Mouse (Mus musculus) heart, embryonic 12.5 days (tissue): Measurements from ENCODE around the gene Oxct1. TPM values are rescaled to one million over a fixed set of nuclear protein-coding genes. Genes with fewer than 3 reads are reported as not detected.
A peak's percentile ranks its signal among the peaks of the same experiment; 100 is the strongest.

Experiments used
- ATAC-seq: fragments of 200-750 bp; cut with Nextera tagmentation; 2 replicates; pipeline ENCODE4 v1.8.0; 2017; ENCODE audit warnings: moderate TSS enrichment, moderate library complexity; ENCODE audit not compliant: insufficient number of reproducible peaks, low FRiP score
- H3K27ac ChIP-seq: fragments of 300-500 bp; sonication (generic); 2 replicates; pipeline ENCODE4 v1.5.1; 2016; ENCODE audit warnings: mild to moderate bottlenecking, moderate library complexity; ENCODE audit not compliant: poor library complexity, severe bottlenecking
- H3K27me3 ChIP-seq: fragments of 300-500 bp; sonication (generic); replicated peaks from 2 replicates; pipeline ENCODE4 v1.6.1; 2016; ENCODE audit warnings: mild to moderate bottlenecking, moderate library complexity
- H3K36me3 ChIP-seq: fragments of 300-500 bp; sonication (generic); 2 replicates; pipeline ENCODE4 v1.6.1; 2016; ENCODE audit warnings: mild to moderate bottlenecking, moderate library complexity
- H3K4me1 ChIP-seq: fragments of 300-500 bp; sonication (generic); replicated peaks from 2 replicates; pipeline ENCODE4 v1.6.1; 2016; ENCODE audit warnings: mild to moderate bottlenecking
- H3K4me2 ChIP-seq: fragments of 300-500 bp; sonication (generic); 2 replicates; pipeline ENCODE4 v1.6.1; 2016; ENCODE audit warnings: mild to moderate bottlenecking, moderate library complexity
- H3K4me3 ChIP-seq: fragments of 300-500 bp; sonication (generic); 2 replicates; pipeline ENCODE4 v1.5.1; 2016; ENCODE audit warnings: mild to moderate bottlenecking
- H3K9ac ChIP-seq: fragments of 300-500 bp; sonication (generic); 2 replicates; pipeline ENCODE4 v1.6.1; 2016; ENCODE audit warnings: mild to moderate bottlenecking, moderate library complexity
- H3K9me3 ChIP-seq: fragments of 300-500 bp; sonication (generic); replicated peaks from 2 replicates; pipeline ENCODE4 v1.6.1; 2016; ENCODE audit warnings: mild to moderate bottlenecking, moderate library complexity
- WGBS: fragments of 180-500 bp; shearing (Covaris S2); methylation state at CpG from one replicate; pipeline ENCODE4 v1.1.7; 2016; 5-methylcytosine and 5-hydroxymethylcytosine counted together
- polyA plus RNA-seq: library from polyadenylated mRNA; unstranded; fragments of >200 nt; fragmentation: Nextera tagmentation; extraction: Ambion mirVana; gene quantifications from 2 replicates; pipeline ENCODE4 v1.2.1, GENCODE M21; 2016

Oxct1 gene
- polyA plus RNA-seq, 1 experiment from 2014 or later, result 335 TPM

- H3K27ac ChIP-seq, result peak overlapping the region; percentile 54; the same call in 1 of the 2 replicates
- 54% methylated on average over 3 of the region's 3 CpGs for WGBS
- no peak for ATAC-seq
These were observed 7.2 kb downstream of the Oxct1 start for GRCm38 (mm10) chr15:4033168-4034004.

DNA sequence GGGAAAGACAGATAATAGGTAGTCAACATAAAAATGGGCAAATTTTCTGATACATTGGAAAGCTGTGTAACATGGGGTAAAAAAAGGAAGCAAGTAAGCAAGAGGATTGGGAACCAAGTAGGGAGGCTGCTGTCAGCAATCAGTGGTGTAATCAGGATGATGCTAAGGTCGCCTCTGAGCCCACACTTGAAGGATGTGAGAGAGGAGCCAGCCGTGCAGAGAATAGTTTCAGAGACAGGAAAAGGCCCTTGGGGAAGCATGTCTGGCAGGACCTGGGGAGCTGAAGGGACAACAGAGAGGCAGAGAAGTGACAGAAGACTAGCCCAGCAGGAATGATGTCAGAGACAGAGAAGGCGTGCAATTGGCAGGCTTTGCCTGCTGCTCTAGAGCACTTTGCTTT, 16.2 kb downstream of the Oxct1 start:
- no peaks in the 10 kb centered on the region for H3K9me3 ChIP-seq
- no peak overlapping the region for H3K4me3 ChIP-seq
- no peak for ATAC-seq
- 44% methylated on average over 3 of the region's 3 CpGs for WGBS
- peaks cover 44% of the 10 kb centered on the region for H3K36me3 ChIP-seq
- no peak overlapping the region for H3K27ac ChIP-seq
- H3K9ac ChIP-seq, result no peak overlapping the region
- no peak overlapping the region for H3K4me2 ChIP-seq
- H3K27me3 ChIP-seq, result no peaks in the 10 kb centered on the region
- no peaks in the 10 kb centered on the region for H3K4me1 ChIP-seq

More at GRCm38 (mm10) chr15:4033168-4034004, 7.2 kb downstream of the Oxct1 start:
- Histone ChIP-seq H3K9ac (no peak overlapping the region), H3K27me3 (no peaks in the 10 kb centered on the region), H3K9me3 (no peaks in the 10 kb centered on the region), H3K36me3 (peaks cover 27% of the 10 kb centered on the region), H3K4me2 (no peak overlapping the region), H3K4me3 (no peak overlapping the region), H3K4me1 (peaks cover 36% of the 10 kb centered on the region)

DNA sequence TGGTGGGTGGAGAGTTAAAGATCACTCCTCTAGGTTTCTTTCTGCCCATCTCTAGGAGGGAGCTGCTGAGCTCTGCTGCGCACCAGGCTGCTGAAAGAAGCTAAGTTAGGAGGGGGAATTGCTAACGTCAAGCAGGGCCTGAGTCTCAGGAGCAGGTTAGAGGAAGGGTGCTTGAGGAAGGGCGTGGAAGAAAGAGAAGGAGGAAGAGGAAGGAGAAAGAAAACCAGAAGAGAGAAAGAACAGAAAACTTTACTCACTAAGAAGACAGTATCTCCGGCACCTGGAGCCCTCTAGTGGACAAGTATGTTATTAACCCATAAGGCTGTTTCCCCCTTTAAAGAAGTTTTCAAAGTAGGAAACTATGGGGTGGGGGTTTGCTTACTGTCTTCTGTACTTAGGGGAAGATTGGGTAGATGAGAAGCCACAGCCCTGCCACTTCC, 16.9 kb downstream of the Oxct1 start:
- no peak for ATAC-seq
- Histone ChIP-seq H3K4me3 (no peak overlapping the region), H3K36me3 (peaks cover 43% of the 10 kb centered on the region), H3K4me1 (no peaks in the 10 kb centered on the region), H3K4me2 (peak overlapping the region; percentile 20; the same call in 1 of the 2 replicates), H3K9me3 (no peaks in the 10 kb centered on the region), H3K27ac (no peak overlapping the region), H3K9ac (no peak overlapping the region), H3K27me3 (no peaks in the 10 kb centered on the region)
- WGBS, result 22% methylated on average over 4 of the region's 4 CpGs

DNA sequence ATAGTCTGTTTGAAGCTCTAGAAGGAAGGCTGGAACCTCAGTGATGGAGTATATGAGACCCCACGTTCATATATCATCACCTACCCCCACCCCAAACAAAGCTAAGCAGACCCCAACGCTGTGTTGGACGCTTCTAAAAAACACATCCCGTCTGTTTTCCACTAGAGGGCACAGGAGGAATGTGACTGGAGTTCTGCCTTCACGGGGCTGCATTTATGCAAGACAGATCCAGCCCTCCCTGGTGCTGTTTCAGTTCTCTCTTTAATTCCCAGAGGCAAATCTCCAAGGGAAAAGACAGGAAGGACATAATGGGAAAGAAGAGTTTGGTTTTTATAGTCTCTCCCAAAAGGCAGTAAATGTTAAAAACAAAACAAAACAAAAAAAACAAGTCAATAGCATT, 30.4 kb downstream of the Oxct1 start:
- H3K4me1 ChIP-seq, result no peaks in the 10 kb centered on the region
- H3K27ac ChIP-seq, result no peak overlapping the region
- H3K4me2 ChIP-seq, result no peak overlapping the region
- no peak overlapping the region for H3K4me3 ChIP-seq
- H3K9ac ChIP-seq, result no peak overlapping the region
- 18% methylated on average over 5 of the region's 5 CpGs for WGBS
- peaks cover 69% of the 10 kb centered on the region for H3K36me3 ChIP-seq
- no peak for ATAC-seq
- H3K27me3 ChIP-seq, result no peaks in the 10 kb centered on the region
- no peaks in the 10 kb centered on the region for H3K9me3 ChIP-seq

DNA sequence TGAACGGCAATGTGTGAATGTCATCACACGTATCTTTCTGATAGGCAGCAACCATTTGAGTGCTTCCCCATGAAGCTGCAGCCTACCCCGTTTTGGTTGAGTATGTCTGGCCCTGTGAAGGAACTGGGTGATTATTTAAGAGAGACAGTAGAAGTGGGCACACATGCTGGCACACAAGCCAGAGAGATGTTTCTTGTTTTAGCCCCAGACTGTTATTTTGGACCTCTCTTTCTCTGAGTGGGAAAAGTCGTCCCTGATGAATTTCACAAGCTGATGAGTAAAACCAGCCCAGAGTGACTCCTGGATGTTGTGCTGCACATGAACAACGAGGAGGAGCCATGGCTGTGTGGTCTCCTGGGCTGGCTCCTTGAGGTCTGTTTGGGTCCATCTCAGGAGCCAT, 37.4 kb downstream of the Oxct1 start:
- ATAC-seq, result no peak
- peaks cover 15% of the 10 kb centered on the region for H3K4me1 ChIP-seq
- peak overlapping the region; percentile 45; the same call in 1 of the 2 replicates for H3K27ac ChIP-seq
- no peak overlapping the region for H3K4me3 ChIP-seq
- H3K4me2 ChIP-seq, result no peak overlapping the region
- 59% methylated on average over 5 of the region's 5 CpGs for WGBS
- no peaks in the 10 kb centered on the region for H3K27me3 ChIP-seq
- H3K9me3 ChIP-seq, result no peaks in the 10 kb centered on the region
- peaks cover 56% of the 10 kb centered on the region for H3K36me3 ChIP-seq
- H3K9ac ChIP-seq, result no peak overlapping the region

DNA sequence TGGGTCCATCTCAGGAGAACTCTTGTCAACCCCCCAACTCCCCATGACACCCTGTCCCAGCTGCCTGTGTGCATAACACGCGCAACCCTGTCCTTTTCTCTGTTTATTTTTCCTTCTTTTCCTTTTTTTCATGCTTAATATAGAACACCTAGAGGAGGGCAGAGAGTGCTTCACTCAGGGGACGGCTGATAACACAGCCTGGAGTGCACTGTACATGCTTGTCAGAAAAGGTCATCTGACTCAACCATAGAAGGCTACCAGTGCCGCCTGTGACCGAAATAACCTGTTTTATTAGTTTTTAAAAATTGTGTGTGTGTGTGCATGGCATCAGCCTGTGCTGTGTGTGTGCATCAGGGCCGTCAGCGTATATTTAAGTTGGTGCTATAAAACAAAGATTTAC, 37.8 kb downstream of the Oxct1 start:
- Histone ChIP-seq H3K27ac (peak overlapping the region; percentile 45; the same call in 1 of the 2 replicates), H3K36me3 (peaks cover 55% of the 10 kb centered on the region), H3K27me3 (no peaks in the 10 kb centered on the region), H3K9me3 (no peaks in the 10 kb centered on the region), H3K4me2 (no peak overlapping the region), H3K4me3 (no peak overlapping the region), H3K4me1 (peaks cover 15% of the 10 kb centered on the region), H3K9ac (no peak overlapping the region)
- no peak for ATAC-seq
- WGBS, result 59% methylated on average over 7 of the region's 7 CpGs

GRCm38 (mm10) chr15:4064694-4065093, 38.5 kb downstream of the Oxct1 start:
- H3K27me3 ChIP-seq, result no peaks in the 10 kb centered on the region
- H3K4me2 ChIP-seq, result no peak overlapping the region
- H3K27ac ChIP-seq, result no peak overlapping the region
- no peaks in the 10 kb centered on the region for H3K9me3 ChIP-seq
- no peak for ATAC-seq
- H3K36me3 ChIP-seq, result peaks cover 48% of the 10 kb centered on the region
- no peak overlapping the region for H3K9ac ChIP-seq
- WGBS, result 75% methylated on average over 5 of the region's 5 CpGs
- no peak overlapping the region for H3K4me3 ChIP-seq
- H3K4me1 ChIP-seq, result peaks cover 15% of the 10 kb centered on the region

- Histone ChIP-seq H3K4me2 (no peak overlapping the region), H3K9me3 (no peaks in the 10 kb centered on the region), H3K27me3 (no peaks in the 10 kb centered on the region), H3K27ac (no peak overlapping the region), H3K9ac (no peak overlapping the region), H3K4me3 (no peak overlapping the region), H3K4me1 (peaks cover 15% of the 10 kb centered on the region), H3K36me3 (peaks cover 33% of the 10 kb centered on the region)
- whole genome bisulfite sequencing, result 79% methylated on average over 5 of the region's 5 CpGs
- no peak for ATAC-seq
These were observed 41.2 kb downstream of the Oxct1 start for GRCm38 (mm10) chr15:4067273-4067990.

DNA sequence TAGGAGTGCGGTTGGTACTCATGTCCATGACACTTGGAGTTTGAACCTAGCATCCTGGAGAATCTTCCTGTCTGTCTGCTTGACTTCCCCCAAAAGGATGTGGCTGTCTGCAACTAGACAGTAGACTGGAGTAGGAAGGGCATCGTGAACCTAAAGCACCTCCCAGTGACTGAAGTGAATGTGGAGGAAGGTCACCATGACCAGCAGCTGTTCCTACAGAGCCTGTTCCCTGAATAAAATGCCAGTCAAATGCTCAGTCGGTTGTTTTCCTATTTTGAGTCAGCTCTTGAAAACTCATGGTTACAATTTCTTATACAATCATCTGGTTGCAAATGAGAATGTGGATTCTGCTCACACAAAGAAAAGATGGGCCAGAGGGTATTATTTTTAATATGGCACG, 51.8 kb downstream of the Oxct1 start:
- no peak overlapping the region for H3K27ac ChIP-seq
- WGBS, result 72% methylated on average over 4 of the region's 4 CpGs
- H3K36me3 ChIP-seq, result peaks cover 47% of the 10 kb centered on the region
- H3K9ac ChIP-seq, result no peak overlapping the region
- peaks cover 5% of the 10 kb centered on the region; the same call in 1 of the 2 replicates for H3K4me1 ChIP-seq
- no peak overlapping the region for H3K4me3 ChIP-seq
- H3K4me2 ChIP-seq, result no peak overlapping the region
- no peak for ATAC-seq
- no peaks in the 10 kb centered on the region for H3K27me3 ChIP-seq
- 0 out of 2 replicates have a peak, but pooled peaks cover 13% of the 10 kb centered on the region for H3K9me3 ChIP-seq

GRCm38 (mm10) chr15:4078785-4079184, 52.6 kb downstream of the Oxct1 start:
- H3K4me2 ChIP-seq, result no peak overlapping the region
- H3K9me3 ChIP-seq, result 0 out of 2 replicates have a peak, but pooled peaks cover 13% of the 10 kb centered on the region
- H3K36me3 ChIP-seq, result peaks cover 41% of the 10 kb centered on the region
- WGBS, result 58% methylated on average over 5 of the region's 5 CpGs
- H3K27ac ChIP-seq, result no peak overlapping the region
- no peaks in the 10 kb centered on the region for H3K27me3 ChIP-seq
- no peak overlapping the region for H3K4me3 ChIP-seq
- no peak overlapping the region for H3K9ac ChIP-seq
- no peak for ATAC-seq
- H3K4me1 ChIP-seq, result peaks cover 5% of the 10 kb centered on the region; the same call in 1 of the 2 replicates
